Mouse (Mus musculus) embryo, embryonic 11 days (tissue): ENCODE measurements around the gene Ablim2.

Experiments
- DNase-seq: peaks from one replicate; pipeline ENCODE4 v3.0.0-alpha.2; 2015

The Ablim2 gene

DNA sequence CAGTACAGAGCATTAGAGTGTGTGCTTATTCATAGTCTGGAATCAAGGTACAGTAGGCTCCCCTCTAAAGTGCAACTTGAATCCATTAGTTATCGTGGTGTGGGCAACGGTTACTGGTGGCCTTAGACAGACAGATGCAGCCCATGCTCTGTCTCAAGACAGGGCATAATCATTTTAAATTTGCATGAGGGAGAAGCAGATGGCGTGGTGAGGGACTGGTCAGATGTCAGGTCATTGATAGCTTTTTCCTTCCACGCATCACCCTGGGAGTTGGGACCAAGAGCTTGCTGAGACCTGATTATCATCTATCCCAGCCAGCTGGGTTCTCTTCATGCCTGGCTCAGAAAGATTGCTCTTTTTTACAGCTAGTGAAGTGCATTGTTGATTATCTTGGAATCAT is 162.4 kb downstream of the Ablim2 start:
- DNase-seq: peak; percentile 34

DNA sequence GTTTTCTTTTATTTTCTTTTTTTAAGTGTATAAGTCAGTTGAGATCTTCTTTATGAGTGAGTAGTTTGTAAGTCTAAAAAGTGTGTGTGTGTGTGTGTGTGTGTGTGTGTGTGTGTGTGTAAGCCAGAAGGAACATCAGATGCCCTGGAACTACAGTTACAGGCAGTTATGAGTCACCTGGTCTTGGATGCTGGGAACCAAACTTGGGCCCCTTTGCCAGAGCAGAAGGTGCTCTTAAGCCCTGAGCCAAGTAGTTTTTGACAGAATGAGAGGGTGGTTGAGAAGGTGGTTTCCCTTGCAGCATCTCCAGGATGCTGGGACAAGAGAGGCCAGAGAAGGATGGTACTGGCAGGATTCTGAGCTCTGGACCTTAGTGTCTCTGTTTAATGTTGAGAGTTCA is 162.9 kb downstream of the Ablim2 start:
- DNase-seq: no peak

DNA sequence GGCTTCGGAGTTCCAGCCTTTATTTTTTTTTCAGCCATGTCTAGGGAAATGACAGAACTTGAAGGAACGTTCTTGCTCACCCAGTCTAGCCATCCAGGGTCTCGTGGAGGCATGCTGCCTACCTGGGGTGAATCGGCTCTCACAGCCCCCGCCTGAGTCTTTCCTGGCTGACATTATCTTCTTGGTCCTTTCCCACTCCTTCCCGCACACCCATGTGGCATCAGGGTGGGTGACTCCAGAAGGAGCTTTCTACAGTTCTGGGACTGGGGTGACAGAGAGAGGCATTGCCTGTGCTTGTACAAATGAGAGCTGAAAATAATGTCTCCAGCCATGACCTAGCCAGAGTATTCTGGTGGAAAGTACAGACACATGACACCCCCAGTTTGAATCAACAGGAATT is 163.5 kb downstream of the Ablim2 start:
- no peak for DNase-seq

DNA sequence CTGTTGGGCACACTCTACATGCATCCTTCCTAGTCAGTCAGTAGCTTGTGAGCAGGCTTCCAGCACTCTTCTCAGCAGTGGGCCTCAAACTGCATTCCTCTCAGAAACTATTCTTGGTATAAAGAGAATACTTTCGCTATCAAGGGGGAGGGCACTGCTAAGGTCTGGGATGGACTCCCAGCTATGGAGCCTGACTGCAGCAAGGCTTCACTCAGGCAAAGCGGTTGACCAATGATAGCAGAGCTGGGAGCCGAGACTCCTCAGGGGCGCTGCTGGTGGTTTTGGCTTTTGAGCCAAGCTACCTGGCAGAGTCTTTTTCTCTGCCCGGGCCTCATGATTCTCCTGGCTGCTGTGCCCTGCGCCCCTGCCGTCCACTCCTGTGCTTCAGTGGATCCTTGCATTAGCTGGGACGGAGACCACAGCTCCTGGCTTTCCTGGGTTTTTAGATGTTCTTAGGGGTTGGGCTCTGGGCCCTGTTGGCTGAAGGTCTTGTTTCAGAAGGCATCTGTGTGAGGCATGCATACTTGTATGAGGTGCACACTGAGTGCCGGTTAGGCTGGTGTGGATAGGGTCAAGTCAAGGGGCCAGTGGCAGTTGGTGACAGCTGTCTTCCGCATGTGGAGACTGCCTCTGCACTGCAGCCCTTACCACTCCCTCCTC is 164.0 kb downstream of the Ablim2 start:
- peak; percentile 57 for DNase-seq

DNA sequence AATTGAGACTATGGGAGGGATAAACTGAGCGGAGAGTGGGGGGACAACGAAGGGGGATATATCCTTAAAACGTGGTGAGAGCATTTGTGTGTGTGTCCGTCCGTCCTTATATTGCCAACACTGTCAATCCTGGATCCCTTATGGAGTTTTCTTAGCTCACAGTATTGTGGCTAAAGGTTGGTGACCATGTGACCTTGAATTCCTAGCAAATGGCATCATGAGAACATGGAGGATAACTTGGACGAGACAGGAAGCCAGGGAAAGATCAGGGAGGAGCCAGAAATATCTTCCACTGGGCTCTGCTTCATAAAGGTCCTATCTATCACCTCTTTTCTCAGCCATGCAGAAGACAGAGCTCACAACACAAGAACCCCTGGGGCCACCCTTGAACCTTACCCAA is 165.8 kb downstream of the Ablim2 start:
- DNase-seq: no peak

DNA sequence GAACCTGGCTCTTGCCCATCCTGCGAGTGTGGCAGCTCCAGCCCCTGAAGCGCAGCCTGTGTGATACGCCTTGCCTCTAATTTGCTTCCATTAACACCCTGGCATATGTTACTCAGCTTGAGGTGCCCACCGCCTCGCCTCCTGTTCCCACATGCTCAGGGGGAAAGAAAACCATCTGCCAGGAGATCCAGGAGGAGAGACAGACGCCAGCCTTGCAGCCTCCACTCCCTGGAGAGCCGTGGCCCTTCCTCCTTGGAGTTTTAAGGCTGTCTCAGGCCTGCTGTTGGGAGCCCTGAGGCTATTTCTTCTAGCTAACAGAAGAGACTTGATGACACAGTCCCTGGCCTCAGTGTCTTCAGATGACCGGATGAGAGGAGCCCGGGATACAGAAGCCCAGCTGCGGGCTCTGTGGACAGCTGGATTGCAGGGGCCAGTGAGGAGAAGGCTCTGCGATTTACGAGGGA is 167.5 kb downstream of the Ablim2 start:
- DNase-seq: peak; percentile 48

DNA sequence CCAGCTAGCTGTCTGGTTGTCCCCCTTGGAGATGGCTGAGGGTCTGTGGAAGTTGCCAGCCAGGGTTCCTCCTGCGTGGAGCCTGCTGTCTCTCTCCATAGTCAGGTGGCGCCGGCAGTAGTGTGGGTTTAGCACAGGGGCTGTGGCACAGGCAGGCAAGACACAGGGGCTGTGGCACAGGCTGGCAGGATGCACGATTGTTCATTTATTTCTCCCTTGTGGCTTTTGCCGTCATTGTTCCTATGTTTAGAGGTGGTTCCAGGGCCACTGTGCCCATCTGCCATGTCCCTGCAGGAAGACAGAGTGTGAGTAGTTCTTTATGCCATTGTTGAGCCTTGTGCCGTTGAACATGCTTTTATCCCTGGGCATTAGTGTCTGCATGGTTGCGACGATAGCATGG is 168.8 kb downstream of the Ablim2 start:
- no peak for DNase-seq

DNA sequence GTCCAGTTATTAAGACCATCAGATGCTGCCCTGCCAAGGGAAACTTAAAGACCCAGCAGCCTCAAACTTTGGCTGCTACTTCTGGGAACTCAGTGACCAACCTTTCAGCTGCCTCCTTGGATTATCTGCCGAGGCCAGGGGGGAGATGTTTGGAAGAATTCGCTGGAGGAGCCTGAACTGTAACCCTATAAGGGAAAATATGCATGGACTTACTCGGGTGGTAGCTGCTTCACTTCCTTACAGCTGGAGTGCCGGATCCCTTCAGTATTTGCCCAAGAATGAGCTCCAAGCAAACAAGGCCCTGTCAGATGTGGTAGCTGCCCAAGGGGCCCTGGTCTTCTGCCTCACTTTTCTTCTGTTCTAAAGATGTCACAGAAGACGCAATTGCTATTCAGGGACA is 173.6 kb downstream of the Ablim2 start:
- DNase-seq: no peak

DNA sequence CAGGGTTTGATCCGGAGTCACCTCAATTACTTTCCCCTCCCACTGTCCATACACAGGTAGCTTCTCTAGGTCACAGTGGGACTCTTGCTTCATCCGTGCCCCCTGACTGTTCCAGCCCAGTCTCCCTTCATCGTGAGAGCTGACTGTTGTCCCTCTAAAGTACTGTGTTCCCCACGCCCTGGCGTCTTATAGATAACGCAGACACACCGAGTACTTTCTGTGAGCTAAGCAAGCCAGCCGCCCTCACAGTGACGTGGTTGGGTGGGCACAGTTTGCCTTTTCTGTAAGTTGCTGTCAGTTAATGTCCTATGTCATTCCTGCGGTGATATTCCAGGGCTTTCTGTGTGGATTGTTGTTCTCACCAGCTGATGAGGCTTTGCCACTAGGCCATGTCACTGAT is 175.4 kb downstream of the Ablim2 start:
- DNase-seq: no peak
